Mouse (Mus musculus) layer of hippocampus, postnatal 14 days (tissue): Measurements from ENCODE around the gene Tmem37. TPM values are rescaled to one million over a fixed set of nuclear protein-coding genes. Genes with fewer than 3 reads are reported as not detected.

ENCODE experiments used
- DNase-seq, 2 experiments: peaks; one replicate each; pipeline ENCODE4 v3.0.0; 2021 to 2022; ENCODE audit warnings: low spot score in 2 of 2, mixed read lengths in 1 of 2
- total RNA-seq, 2 experiments: library from RNA; stranded (reverse); gene quantifications; 2 replicates each; pipeline ENCODE4 v1.2.3; 2021

Gene Tmem37
- total RNA-seq, 2 experiments from 2014 or later = 0.69 to 2.1 TPM

- no peak for DNase-seq
These were observed 53.5 kb downstream of the Tmem37 start for GRCm38 (mm10) chr1:120020322-120020897.

- no peak for DNase-seq
These were observed 54.4 kb downstream of the Tmem37 start for GRCm38 (mm10) chr1:120019428-120019827.

- DNase-seq = no peak
These were observed 55.0 kb downstream of the Tmem37 start for GRCm38 (mm10) chr1:120018900-120019299.

Other genes starting within 250 kb of the Tmem37 start
- 10 to 100 TPM; 51.2 to 73.9 TPM for gene Ptpn4, start 236.5 kb downstream of the Tmem37 start, total RNA-seq
- 1 to 10 TPM; 5.8 to 5.9 TPM for gene Tmem177, start 160.9 kb downstream of the Tmem37 start, total RNA-seq
- gene Cfap221, start 76.8 kb downstream of the Tmem37 start, total RNA-seq = 1 to 10 TPM in 1 of 2 experiments, under 1 TPM in 1; 0.90 to 1.1 TPM
- 1 to 10 TPM; 2.0 to 2.4 TPM for gene Sctr, start 67.2 kb downstream of the Tmem37 start, total RNA-seq
- 100 to 1,000 TPM; 458 to 509 TPM for gene Dbi, start 47.0 kb upstream of the Tmem37 start, total RNA-seq
- 1 to 10 TPM; 7.3 to 8.6 TPM for gene 3110009E18Rik, start 47.1 kb upstream of the Tmem37 start, total RNA-seq
- gene Steap3, start 198.6 kb upstream of the Tmem37 start, total RNA-seq = 1 to 10 TPM; 6.9 to 9.9 TPM